Comparison of ENCODE assay signal across 8 mouse cellular contexts in genomic region chr2:178264389-178264788, GRCm38 (mm10).
DNase-seq lines count a peak whose midpoint lies in the region; ATAC-seq lines count a peak whose summit lies in the region.

No protein-coding gene starts in this region.

- no peak overlapping the region for H3K4me3 ChIP-seq in forebrain, embryonic 15.5 days
- H3K4me3 ChIP-seq in liver, embryonic 11.5 days (ENCODE audit: low read depth, low read length) = no peak overlapping the region
- no peak overlapping the region for H3K4me3 ChIP-seq in neural tube, embryonic 11.5 days (ENCODE audit: low read depth, low read length)

- intact Hi-C loops in heart, postnatal 10 days (cut with DNase I) = loop anchor here (1.0 kb wide), 2 partner anchors 127 to 163 kb away; no protein-coding TSS in a partner anchor

- peak; percentile 67 for DNase-seq in ES-CJ7 (ENCODE audit: low read depth, low spot score)
- DNase-seq in heart, postnatal 10 days = peak; percentile 82 to 89
- peak; percentile 60 to 81 for DNase-seq in kidney, postnatal 25 days
- peak; percentile 71 for DNase-seq in liver, embryonic 11.5 days (ENCODE audit: low spot score)
- DNase-seq in neural tube, embryonic 11.5 days (ENCODE audit: low spot score) = peak; percentile 86
- peak; percentile 27 for DNase-seq in thymus, postnatal 0 days (ENCODE audit: low spot score)

- peak; percentile 74 for ATAC-seq in cerebellum, adult (ENCODE audit: insufficient number of reproducible peaks, low FRiP score, low TSS enrichment)
- peak; percentile 77 for ATAC-seq in forebrain, embryonic 15.5 days (replicated peaks)
- peak; percentile 62; the same call in 1 of the 2 replicates for ATAC-seq in liver, embryonic 11.5 days (replicated peaks; ENCODE audit: low FRiP score)
- ATAC-seq in neural tube, embryonic 11.5 days (ENCODE audit: insufficient read depth, low FRiP score, low TSS enrichment) = peak; percentile 54

- WGBS in forebrain, embryonic 15.5 days = 7% methylated on average over 8 of the region's 8 CpGs
- WGBS in liver, embryonic 11.5 days = 2% methylated on average over 7 of the region's 8 CpGs
- WGBS in neural tube, embryonic 11.5 days = 10% methylated on average over 8 of the region's 8 CpGs

- no peaks in the 10 kb centered on the region for H3K9me3 ChIP-seq in forebrain, embryonic 15.5 days
- no peaks in the 10 kb centered on the region for H3K9me3 ChIP-seq in liver, embryonic 11.5 days (ENCODE audit: control insufficient read depth, low read length)
- H3K9me3 ChIP-seq in neural tube, embryonic 11.5 days (ENCODE audit: control insufficient read depth, low read length) = no peaks in the 10 kb centered on the region

- no peak overlapping the region for H3K27ac ChIP-seq in forebrain, embryonic 15.5 days (replicated peaks)
- no peak overlapping the region for H3K27ac ChIP-seq in liver, embryonic 11.5 days (ENCODE audit: low read depth, low read length)
- H3K27ac ChIP-seq in neural tube, embryonic 11.5 days (ENCODE audit: low read depth, low read length) = no peak overlapping the region

- H3K36me3 ChIP-seq in forebrain, embryonic 15.5 days = 0 out of 2 replicates have a peak, but pooled peaks cover 8% of the 10 kb centered on the region
- H3K36me3 ChIP-seq in liver, embryonic 11.5 days (ENCODE audit: control insufficient read depth, insufficient read depth, low read length) = no peaks in the 10 kb centered on the region
- no peaks in the 10 kb centered on the region for H3K36me3 ChIP-seq in neural tube, embryonic 11.5 days (ENCODE audit: control insufficient read depth, insufficient read depth, low read length)

- 0 out of 2 replicates have a peak, but pooled peaks cover 3% of the 10 kb centered on the region for H3K4me1 ChIP-seq in forebrain, embryonic 15.5 days
- no peaks in the 10 kb centered on the region for H3K4me1 ChIP-seq in liver, embryonic 11.5 days (replicated peaks; ENCODE audit: control insufficient read depth, insufficient read depth, low read length)
- H3K4me1 ChIP-seq in neural tube, embryonic 11.5 days (ENCODE audit: control insufficient read depth, insufficient read depth, low read length) = 0 out of 2 replicates have a peak, but pooled peaks cover 3% of the 10 kb centered on the region

- no peak overlapping the region for H3K4me2 ChIP-seq in forebrain, embryonic 15.5 days (replicated peaks)
- H3K4me2 ChIP-seq in liver, embryonic 11.5 days = no peak overlapping the region
- H3K4me2 ChIP-seq in neural tube, embryonic 11.5 days (ENCODE audit: low read depth) = no peak overlapping the region

- no peaks in the 10 kb centered on the region for H3K27me3 ChIP-seq in forebrain, embryonic 15.5 days
- no peaks in the 10 kb centered on the region for H3K27me3 ChIP-seq in liver, embryonic 11.5 days (replicated peaks; ENCODE audit: control insufficient read depth, insufficient read depth, low read length)
- H3K27me3 ChIP-seq in neural tube, embryonic 11.5 days (ENCODE audit: control insufficient read depth, insufficient read depth, low read length) = no peaks in the 10 kb centered on the region

- H3K9ac ChIP-seq in forebrain, embryonic 15.5 days (replicated peaks) = no peak overlapping the region
- no peak overlapping the region for H3K9ac ChIP-seq in liver, embryonic 11.5 days (ENCODE audit: low read depth, low read length)
- H3K9ac ChIP-seq in neural tube, embryonic 11.5 days (ENCODE audit: low read length) = no peak overlapping the region

Comparison
In these comparisons a context has a peak if more than half of its experiments do, and no peak if none do; other contexts are left out.
1. DNase-seq: peak in every context shown above with its lines; median percentile 86 in neural tube, embryonic 11.5 days; 86 in heart, postnatal 10 days; 71 in liver, embryonic 11.5 days; 70 in kidney, postnatal 25 days; 67 in ES-CJ7; 27 in thymus, postnatal 0 days.